Mouse (Mus musculus): ENCODE data around the gene Gpatch8.
"Not testable (repeated sequence)": the region's sequence is repeated elsewhere in the genome, so short reads cannot be mapped to it uniquely, and the experiment has no call there.

Gpatch8 gene

DNA sequence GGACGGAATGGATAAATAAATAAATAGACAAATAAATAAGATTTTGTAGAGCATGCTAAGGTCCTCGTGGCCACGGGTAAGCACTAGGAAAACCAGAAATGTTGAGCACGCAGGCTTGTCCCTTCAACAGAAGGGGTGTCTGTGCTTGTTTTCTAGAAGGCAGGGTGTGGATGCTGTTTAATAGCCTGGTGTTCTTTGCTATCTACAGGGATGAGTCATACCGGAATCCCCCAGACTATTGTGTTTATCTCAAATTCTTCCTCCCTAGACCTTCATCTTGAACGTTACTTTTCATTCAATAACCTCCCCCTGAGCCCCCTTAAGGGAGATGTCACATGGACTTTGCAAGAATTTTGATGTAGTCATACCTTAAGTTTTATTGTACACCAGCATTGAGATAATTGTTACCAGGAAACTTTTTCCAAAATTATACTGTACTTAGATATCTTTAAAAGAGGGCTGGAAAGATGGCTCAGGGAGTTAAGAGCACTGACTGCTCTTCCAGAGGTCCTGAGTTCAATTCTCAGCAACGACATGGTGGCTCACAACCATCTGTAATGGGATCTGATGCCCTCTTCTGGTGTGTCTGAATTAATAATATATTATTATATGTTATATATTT, 12.7 kb upstream of the Gpatch8 start:
- DNase-seq, result no peak

- DNase-seq, result peak; percentile 22 to 30
Observed at GRCm38 (mm10) chr11:102568191-102568590, 12.0 kb upstream of the Gpatch8 start.

GRCm38 (mm10) chr11:102567723-102568122, 11.5 kb upstream of the Gpatch8 start:
- no peak for DNase-seq

- DNase-seq, result no peak
Observed at GRCm38 (mm10) chr11:102567157-102567556, 11.0 kb upstream of the Gpatch8 start.

DNA sequence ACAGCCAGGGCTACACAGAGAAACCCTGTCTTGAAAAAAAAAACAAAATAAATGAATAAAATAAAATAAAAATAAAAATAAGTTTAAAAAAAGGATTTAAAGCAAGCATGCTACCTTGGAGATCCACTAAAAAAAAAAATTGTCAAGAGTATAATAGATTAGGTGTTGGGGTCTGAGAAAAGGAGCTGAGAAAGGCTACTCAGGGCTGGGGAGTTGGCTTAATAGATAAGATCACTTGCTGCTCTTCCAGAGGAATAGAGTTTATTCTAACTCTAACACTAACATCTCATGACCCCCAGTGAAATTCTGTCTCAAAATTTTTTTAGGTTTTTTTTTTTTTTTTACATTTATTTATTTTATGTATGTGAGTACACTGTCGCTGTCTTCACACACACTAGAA, 10.1 kb upstream of the Gpatch8 start:
- no peak for DNase-seq

DNA sequence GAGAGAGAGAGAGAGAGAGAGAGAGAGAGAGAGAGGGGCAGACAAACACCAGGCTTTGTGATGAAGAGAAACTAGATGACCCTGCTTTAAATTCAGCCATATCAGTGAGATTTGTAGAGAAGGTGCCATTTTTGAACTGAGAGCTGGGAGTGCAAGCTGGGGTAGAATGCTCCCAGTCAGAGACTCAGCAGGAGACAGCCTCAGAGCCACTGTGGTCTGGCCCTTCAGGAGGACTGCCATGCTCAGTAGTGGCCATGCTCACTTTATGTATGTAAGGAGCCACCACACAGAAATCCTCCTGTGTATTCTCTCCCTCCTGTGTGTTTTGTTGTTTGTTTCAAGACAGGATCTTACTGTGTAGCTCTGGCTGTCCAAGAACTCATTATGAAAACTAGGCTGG, 9.5 kb upstream of the Gpatch8 start:
- DNase-seq, result no peak

- DNase-seq, result not testable (repeated sequence)
Observed at GRCm38 (mm10) chr11:102564952-102565671, 8.9 kb upstream of the Gpatch8 start.

GRCm38 (mm10) chr11:102558704-102559103, 2.5 kb upstream of the Gpatch8 start:
- DNase-seq, result no peak

DNA sequence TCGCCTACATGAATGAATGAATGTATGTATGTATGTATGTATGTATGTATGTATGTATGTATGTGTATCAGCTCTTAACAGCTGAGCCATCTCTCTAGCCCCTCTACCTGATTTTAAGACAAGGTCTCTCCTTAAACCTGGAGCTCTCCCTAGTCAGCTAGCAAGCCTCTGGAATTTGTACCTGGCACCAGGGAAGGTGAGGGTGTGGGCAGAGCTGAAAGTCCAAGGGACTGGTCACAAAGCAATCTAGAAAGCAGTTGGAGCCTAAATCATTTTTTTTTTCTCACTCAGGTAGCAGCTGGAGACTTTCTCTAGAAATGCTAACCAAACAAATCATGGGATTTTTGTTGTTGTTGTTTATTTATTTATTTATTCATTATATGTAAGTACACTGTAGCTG, 1.2 kb upstream of the Gpatch8 start:
- DNase-seq, result no peak

- no peak for DNase-seq
Observed at GRCm38 (mm10) chr11:102556716-102557074, 503 bp upstream of the Gpatch8 start.

DNA sequence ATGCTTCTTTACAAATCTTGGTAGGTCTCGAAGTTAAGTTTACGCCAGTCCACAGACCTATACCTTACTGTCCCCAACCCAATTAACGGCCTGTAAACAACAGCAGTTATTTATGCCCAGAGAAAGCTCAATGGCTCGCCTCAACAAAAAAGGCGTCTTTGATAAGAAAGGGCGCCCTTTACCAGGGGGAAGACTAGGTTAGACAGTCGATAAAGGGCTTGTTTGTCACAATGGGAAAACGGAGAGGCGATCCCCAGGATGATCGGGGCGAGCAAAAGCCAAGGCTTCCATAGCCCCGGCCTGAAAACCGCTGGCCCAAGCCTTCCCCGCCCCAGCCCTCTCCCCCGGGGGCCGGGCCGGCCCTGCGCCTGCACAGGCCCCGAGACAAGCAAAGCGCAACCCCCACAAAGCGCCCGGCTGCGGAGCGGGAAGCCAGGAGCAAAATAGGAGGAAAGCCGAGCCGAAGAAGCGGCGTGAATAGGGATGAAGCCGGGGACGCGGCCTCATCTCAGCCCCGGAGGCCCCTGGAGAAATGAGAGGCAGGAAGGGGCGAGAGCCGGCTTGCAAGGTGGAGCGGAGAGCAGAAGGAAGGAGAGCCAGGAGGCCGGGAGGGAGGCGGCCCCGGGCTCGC, 677 bp downstream of the Gpatch8 start:
- no peak for DNase-seq

- no peak for DNase-seq
Observed at GRCm38 (mm10) chr11:102552051-102552450, 4.1 kb downstream of the Gpatch8 start.

DNA sequence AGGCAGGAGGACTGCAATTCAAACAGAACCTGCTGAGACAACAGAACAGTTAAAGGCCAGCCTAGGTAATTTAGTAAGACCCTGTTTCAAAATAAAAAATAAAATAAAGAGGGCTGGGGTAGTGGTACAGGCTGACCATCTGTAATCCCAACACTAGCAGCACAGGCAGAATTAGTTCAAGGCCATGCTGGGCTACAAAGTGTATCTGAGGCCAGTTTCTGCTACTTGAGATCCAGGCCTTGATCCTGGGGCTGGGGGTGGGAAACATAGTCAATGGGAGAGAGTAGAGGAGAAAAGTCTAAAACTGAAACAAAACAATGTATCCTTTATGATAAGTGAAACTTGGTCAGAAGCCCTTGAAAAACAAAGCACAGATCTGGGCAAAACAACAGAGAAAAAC, 5.0 kb downstream of the Gpatch8 start:
- DNase-seq, result no peak

DNA sequence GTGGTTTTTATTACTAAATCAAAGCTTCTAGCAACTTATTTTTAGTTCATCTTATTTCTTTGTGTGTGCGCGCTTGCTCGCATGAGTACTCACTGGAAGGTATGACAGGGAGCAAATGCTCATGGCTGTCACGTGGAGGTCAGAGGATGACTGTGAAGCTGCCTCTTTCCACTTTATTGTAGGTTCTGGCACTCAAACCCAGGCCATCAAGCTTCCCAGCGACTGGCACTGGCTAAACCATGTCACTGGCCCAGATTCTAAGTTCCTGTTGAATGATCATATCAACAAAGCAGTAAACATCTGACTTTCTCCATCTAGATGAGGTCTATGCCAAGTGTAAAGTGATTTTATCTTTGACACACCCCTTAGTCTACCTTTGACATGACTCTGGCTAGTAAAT, 14.7 kb downstream of the Gpatch8 start:
- DNase-seq, result no peak

DNA sequence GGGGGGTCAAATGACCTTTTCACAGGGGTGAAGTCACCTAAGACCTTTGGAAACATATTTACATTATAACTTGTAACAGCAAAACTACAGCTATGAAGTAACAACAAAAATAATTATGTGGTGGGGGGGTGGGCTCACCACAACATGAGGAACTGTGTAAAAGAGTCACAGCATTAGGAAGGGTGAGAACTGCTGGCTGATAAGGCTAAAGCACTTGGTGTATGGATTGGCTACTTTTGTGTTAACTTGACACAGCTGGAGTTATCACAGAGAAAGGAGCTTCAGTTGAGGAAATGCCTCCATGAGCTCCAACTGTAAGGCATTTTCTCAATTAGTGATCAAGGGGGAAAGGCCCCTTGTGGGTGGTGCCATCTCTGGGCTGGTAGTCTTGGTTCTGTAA, 15.9 kb downstream of the Gpatch8 start:
- not testable (repeated sequence) for DNase-seq

- no peak for DNase-seq
Observed at GRCm38 (mm10) chr11:102539690-102540089, 16.5 kb downstream of the Gpatch8 start.

DNA sequence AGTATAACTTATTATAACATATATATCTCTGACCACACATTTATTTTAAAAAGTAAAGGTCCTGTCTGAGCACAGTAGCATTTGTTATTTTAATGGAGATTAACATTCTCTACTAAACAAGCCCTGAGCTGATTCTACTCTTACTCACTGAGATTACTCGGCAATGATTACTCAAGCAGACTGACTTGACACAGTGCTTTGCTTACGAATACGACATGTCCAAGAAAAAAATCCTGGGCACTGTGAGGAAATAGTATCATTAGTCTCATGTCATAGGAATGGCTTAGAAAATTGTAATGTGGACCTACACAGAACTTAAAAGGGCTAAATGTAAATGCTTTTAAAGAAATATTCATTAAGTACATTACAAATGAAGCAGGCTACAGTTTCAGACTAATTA, 20.0 kb downstream of the Gpatch8 start:
- DNase-seq, result no peak

DNA sequence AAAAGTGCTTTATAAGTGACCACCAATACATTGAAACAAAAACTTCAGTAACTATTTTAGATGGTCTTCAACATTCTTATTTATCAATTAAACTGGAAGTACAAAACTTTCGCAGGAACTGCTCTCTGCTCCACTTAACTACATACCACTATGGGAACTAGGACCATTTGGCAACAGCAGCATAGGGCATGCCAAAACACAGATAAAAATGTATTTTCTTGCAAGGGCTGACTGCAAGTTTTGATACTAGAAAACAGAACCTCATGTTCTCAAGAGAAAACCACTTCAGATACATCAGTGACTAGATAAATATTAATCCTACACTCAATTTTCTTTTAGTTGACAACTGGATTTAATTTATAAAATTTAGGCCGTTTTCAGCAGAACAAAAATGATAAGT, 22.1 kb downstream of the Gpatch8 start:
- no peak for DNase-seq

DNA sequence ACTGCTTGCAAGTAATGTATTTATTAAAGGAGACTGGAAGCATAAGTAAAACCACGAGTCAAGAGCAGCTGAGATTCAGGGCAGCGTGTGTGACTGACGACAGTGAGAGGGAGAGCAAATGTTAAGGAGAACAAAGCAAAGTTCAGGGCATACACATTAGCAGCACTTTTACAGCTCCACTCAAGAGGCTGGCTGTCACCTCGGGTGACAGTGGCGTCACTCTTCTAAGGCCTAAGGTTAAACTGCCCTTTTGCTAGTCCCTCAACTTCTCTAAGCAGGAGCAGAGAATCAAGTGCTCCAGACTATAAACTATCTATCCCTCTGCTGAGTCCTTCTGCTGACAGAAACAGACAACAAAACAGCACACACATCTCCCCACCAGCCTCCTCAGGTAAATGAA, 24.8 kb downstream of the Gpatch8 start:
- no peak for DNase-seq

DNA sequence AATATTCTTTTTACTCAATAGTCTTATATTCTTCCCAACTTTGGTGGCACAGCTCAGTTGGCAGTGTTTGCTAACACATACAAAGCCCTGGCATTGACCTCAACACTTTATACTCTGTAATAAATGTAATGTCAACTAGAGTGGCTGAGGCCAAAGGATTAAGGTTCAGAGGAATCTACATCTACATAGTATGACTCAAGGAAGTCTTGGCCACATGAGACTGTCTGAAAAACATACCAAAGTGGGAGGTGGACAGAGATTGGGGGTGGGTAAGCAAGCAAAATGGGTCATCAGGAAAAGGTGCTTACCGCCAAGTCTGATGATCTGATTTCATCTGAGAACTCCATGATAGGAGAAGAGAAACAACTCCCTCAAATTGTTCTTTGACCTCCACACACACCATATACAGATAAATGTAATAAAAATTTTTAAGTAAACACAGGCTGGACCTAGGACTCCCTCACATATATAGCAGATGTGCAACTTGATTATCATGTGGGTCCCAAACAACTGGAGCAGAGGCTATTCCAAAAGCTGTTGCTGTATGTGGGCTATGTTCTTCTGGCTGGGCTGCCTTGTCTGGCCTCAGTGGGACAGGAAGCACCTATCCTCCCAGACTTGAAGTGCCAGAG, 41.3 kb downstream of the Gpatch8 start:
- no peak for DNase-seq

DNA sequence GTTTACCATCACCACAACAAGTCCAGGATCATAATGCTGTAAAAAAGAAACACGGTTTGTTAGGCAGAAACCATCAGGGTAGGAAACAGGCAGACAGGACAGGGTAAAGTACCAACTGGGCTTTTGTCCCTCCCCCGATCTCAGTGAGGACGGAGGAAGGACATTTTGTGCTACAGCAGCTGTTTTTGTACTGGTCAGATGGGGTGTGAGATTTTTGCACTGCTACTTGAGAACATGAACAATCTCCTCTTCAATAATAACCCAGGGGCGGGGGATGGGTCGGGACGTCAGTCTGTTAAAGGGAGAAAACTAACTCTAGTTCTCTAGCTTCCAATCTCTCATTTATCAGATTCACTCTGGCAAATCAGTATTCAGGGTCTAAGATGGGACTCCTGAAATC, 46.0 kb downstream of the Gpatch8 start:
- DNase-seq, result no peak

DNA sequence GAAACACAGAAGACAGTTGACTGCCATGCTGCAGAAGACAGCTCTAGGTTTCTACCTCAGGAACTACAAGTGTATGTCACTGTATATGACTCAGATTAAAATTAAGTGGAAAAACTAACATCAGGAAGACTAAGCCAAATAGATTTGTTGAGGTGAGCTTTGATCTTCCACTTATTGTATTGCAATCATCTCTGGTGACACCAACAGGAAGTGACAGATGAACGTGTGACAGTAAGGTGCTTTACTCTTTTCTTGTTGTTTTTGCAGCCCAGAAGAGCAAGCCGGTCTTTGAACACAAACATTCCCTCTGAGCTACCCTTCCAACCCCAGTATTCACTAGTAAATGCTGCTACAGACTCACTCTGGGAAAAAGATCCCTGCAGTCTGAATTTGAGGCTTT, 59.5 kb downstream of the Gpatch8 start:
- DNase-seq, result no peak

GRCm38 (mm10) chr11:102496206-102496605, 60.0 kb downstream of the Gpatch8 start:
- DNase-seq, result no peak

DNA sequence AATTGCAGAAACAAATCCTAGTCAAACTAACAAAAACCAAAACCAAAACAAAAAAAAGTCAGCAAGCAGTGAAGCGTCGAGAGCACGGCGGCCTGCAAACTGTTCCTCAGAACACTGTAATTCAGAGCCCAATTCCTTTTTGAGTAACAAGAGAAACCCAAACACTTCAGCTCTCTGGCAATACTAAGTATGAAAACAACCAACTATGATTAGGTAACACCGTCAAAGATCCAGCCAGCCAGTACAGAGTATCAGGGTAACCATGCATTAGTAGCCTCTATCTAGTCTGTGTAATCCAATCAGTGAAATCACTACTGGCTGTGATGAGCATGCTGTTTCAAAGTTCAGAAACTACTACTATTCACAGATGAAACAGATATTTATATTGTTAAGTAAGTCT, 60.5 kb downstream of the Gpatch8 start:
- no peak for DNase-seq

Data from B cell, adult 2 months (primary cell).